Mouse (Mus musculus) frontal cortex, postnatal 36 days (tissue): Measurements from ENCODE around the gene Cenpp.
"Not testable (repeated sequence)": the region's sequence is repeated elsewhere in the genome, so short reads cannot be mapped to it uniquely, and the experiment has no call there.

ENCODE experiments used
- DNase-seq, 2 experiments: peaks; one replicate each; pipeline ENCODE4 v3.0.0; 2022; ENCODE audit warnings: low spot score in 2 of 2

The Cenpp gene

GRCm38 (mm10) chr13:49607714-49608113 lies 44.9 kb downstream of the Cenpp start, which contains the start of gene Ogn:
TSS of gene Ogn (plus strand) at chr13:49608046.
- no peak for DNase-seq

- no peak for DNase-seq
Measured at GRCm38 (mm10) chr13:49603603-49604002, 49.0 kb downstream of the Cenpp start.

GRCm38 (mm10) chr13:49602541-49602940 lies 50.0 kb downstream of the Cenpp start:
- DNase-seq = not testable (repeated sequence)

- no peak for DNase-seq
Measured at GRCm38 (mm10) chr13:49586062-49586461, 66.5 kb downstream of the Cenpp start.

GRCm38 (mm10) chr13:49584307-49585005 lies 68.1 kb downstream of the Cenpp start:
- no peak for DNase-seq

- no peak for DNase-seq
Measured at GRCm38 (mm10) chr13:49583859-49584258, 68.7 kb downstream of the Cenpp start.

GRCm38 (mm10) chr13:49581541-49582530 lies 70.7 kb downstream of the Cenpp start, which contains the start of gene Omd:
TSS of gene Omd (plus strand) at chr13:49582462.
- no peak for DNase-seq

- DNase-seq = no peak
Measured at GRCm38 (mm10) chr13:49571418-49571817, 81.2 kb downstream of the Cenpp start.

- no peak for DNase-seq
Measured at GRCm38 (mm10) chr13:49570371-49570770, 82.2 kb downstream of the Cenpp start.

- DNase-seq = no peak
Measured at GRCm38 (mm10) chr13:49564347-49564746, 88.2 kb downstream of the Cenpp start.

GRCm38 (mm10) chr13:49560886-49561285 lies 91.7 kb downstream of the Cenpp start:
- DNase-seq = no peak

GRCm38 (mm10) chr13:49559185-49559584 lies 93.4 kb downstream of the Cenpp start:
- DNase-seq = no peak

GRCm38 (mm10) chr13:49556924-49557323 lies 95.7 kb downstream of the Cenpp start:
- DNase-seq = no peak

- no peak for DNase-seq
Measured at GRCm38 (mm10) chr13:49556203-49556602, 96.4 kb downstream of the Cenpp start.

- DNase-seq = no peak
Measured at GRCm38 (mm10) chr13:49554519-49554918, 98.1 kb downstream of the Cenpp start.

GRCm38 (mm10) chr13:49549616-49550015 lies 103.0 kb downstream of the Cenpp start:
- no peak for DNase-seq

- no peak for DNase-seq
Measured at GRCm38 (mm10) chr13:49547563-49548150, 104.9 kb downstream of the Cenpp start.

GRCm38 (mm10) chr13:49546517-49546916 lies 106.1 kb downstream of the Cenpp start:
- DNase-seq = no peak

GRCm38 (mm10) chr13:49545646-49546045 lies 106.9 kb downstream of the Cenpp start:
- no peak for DNase-seq

- DNase-seq = no peak
Measured at GRCm38 (mm10) chr13:49544279-49544678, 108.3 kb downstream of the Cenpp start, which contains the start of gene Aspn. TSS of gene Aspn (plus strand) at chr13:49544443.

- no peak for DNase-seq
Measured at GRCm38 (mm10) chr13:49538693-49539092, 113.9 kb downstream of the Cenpp start.

- DNase-seq = no peak
Measured at GRCm38 (mm10) chr13:49536946-49537345, 115.6 kb downstream of the Cenpp start.
